Mouse (Mus musculus): Measurements from ENCODE around the gene Zfp746. TPM values are rescaled to one million over a fixed set of nuclear protein-coding genes. Genes with fewer than 3 reads are reported as not detected.
"Not testable (repeated sequence)": the region's sequence is repeated elsewhere in the genome, so short reads cannot be mapped to it uniquely, and the experiment has no call there.

Zfp746 gene
- 10 to 100 TPM; 31.7 to 37.8 TPM for total RNA-seq (2021)
- long read RNA-seq, experiment 1, transcript Zfp746-203 (7 exons, 3,648 nt), result major isoform, 12 of 39 reads
- long read RNA-seq, experiment 1, transcript Zfp746-201 (7 exons, 3,651 nt), result major isoform, 12 of 39 reads
- long read RNA-seq, experiment 1, partial matches to known transcripts, result 3 of 39 reads
- long read RNA-seq, experiment 1, other reads (novel, unspliced or antisense), result 12 of 39 reads
- long read RNA-seq, experiment 2, transcript Zfp746-203 (7 exons, 3,648 nt), result major isoform, 31 of 82 reads
- long read RNA-seq, experiment 2, transcript Zfp746-201 (7 exons, 3,651 nt), result minor isoform, 17 of 82 reads
- long read RNA-seq, experiment 2, partial matches to known transcripts, result 4 of 82 reads
- long read RNA-seq, experiment 2, other reads (novel, unspliced or antisense), result 30 of 82 reads

GRCm38 (mm10) chr6:48086471-48086878 is at the start of gene Zfp746:
Gene Zfp746, minus strand, starts transcription at chr6:48086593.
- DNase-seq (ENCODE audit: low spot score in 2 of 2), result peak; percentile 78 to 93

GRCm38 (mm10) chr6:48121092-48121491 is 34.7 kb upstream of the Zfp746 start:
- DNase-seq (ENCODE audit: low spot score in 2 of 2), result not testable (repeated sequence)

- no peak for DNase-seq (ENCODE audit: low spot score in 2 of 2)
Measured at GRCm38 (mm10) chr6:48116036-48116435, 29.6 kb upstream of the Zfp746 start.

GRCm38 (mm10) chr6:48086957-48087715 is 743 bp upstream of the Zfp746 start:
- DNase-seq (ENCODE audit: low spot score in 2 of 2), result no peak

GRCm38 (mm10) chr6:48085521-48086404 is 630 bp downstream of the Zfp746 start:
- DNase-seq (ENCODE audit: low spot score in 2 of 2), result peak; percentile 30 to 53

- DNase-seq (ENCODE audit: low spot score in 2 of 2), result no peak
Measured at GRCm38 (mm10) chr6:48083733-48084191, 2.6 kb downstream of the Zfp746 start.

- no peak for DNase-seq (ENCODE audit: low spot score in 2 of 2)
Measured at GRCm38 (mm10) chr6:48081952-48082351, 4.4 kb downstream of the Zfp746 start.

- DNase-seq (ENCODE audit: low spot score in 2 of 2), result no peak
Measured at GRCm38 (mm10) chr6:48081021-48081420, 5.4 kb downstream of the Zfp746 start.

GRCm38 (mm10) chr6:48073316-48073715 is 13.1 kb downstream of the Zfp746 start:
- DNase-seq (ENCODE audit: low spot score in 2 of 2), result no peak

- no peak for DNase-seq (ENCODE audit: low spot score in 2 of 2)
Measured at GRCm38 (mm10) chr6:48067492-48067891, 18.9 kb downstream of the Zfp746 start.

GRCm38 (mm10) chr6:48065587-48066075 is 20.8 kb downstream of the Zfp746 start:
- DNase-seq (ENCODE audit: low spot score in 2 of 2), result no peak

GRCm38 (mm10) chr6:48064451-48064850 is 21.9 kb downstream of the Zfp746 start:
- no peak for DNase-seq (ENCODE audit: low spot score in 2 of 2)

- no peak for DNase-seq (ENCODE audit: low spot score in 2 of 2)
Measured at GRCm38 (mm10) chr6:48063940-48064339, 22.5 kb downstream of the Zfp746 start.

GRCm38 (mm10) chr6:48060895-48061294 is 25.5 kb downstream of the Zfp746 start:
- no peak for DNase-seq (ENCODE audit: low spot score in 2 of 2)

- DNase-seq (ENCODE audit: low spot score in 2 of 2), result no peak
Measured at GRCm38 (mm10) chr6:48060421-48060820, 26.0 kb downstream of the Zfp746 start.

GRCm38 (mm10) chr6:48052136-48052535 is 34.3 kb downstream of the Zfp746 start:
- DNase-seq (ENCODE audit: low spot score in 2 of 2), result no peak

- DNase-seq (ENCODE audit: low spot score in 2 of 2), result no peak
Measured at GRCm38 (mm10) chr6:48051666-48052065, 34.7 kb downstream of the Zfp746 start.

- no peak for DNase-seq (ENCODE audit: low spot score in 2 of 2)
Measured at GRCm38 (mm10) chr6:48049273-48050065, 36.9 kb downstream of the Zfp746 start.

GRCm38 (mm10) chr6:48048426-48049272 is 37.7 kb downstream of the Zfp746 start, which contains the start of gene Zfp777:
Gene Zfp777, minus strand, starts transcription at chr6:48048911.
- peak; percentile 61 to 70 for DNase-seq (ENCODE audit: low spot score in 2 of 2)
